Mouse (Mus musculus): ENCODE measurements at regions not wholly inside any gene's neighbourhood (a gene's known extent, or its start where the extent isn't known, plus 50 kb on each side); places are given as distances from the start of the nearest gene placed in this dataset.

- peak in 1 of 2 experiments; percentile 55 for DNase-seq (ENCODE audit: low spot score in 2 of 2)
These were observed 96.1 kb downstream of the Cct6b start for GRCm38 (mm10) chr11:82668026-82668425.

- DNase-seq (ENCODE audit: low spot score in 2 of 2) = no peak
These were observed 100.0 kb downstream of the Cct6b start for GRCm38 (mm10) chr11:82664076-82664475.

- no peak for DNase-seq (ENCODE audit: low spot score in 2 of 2)
These were observed 102.0 kb downstream of the Cct6b start for GRCm38 (mm10) chr11:82662086-82662485.

- no peak for DNase-seq (ENCODE audit: low spot score in 2 of 2)
These were observed 112.4 kb downstream of the Cct6b start for GRCm38 (mm10) chr11:82651751-82652150.

- DNase-seq (ENCODE audit: low spot score in 2 of 2) = no peak
These were observed 125.6 kb downstream of the Cct6b start for GRCm38 (mm10) chr11:82638513-82638912.

- DNase-seq (ENCODE audit: low spot score in 2 of 2) = no peak
These were observed 131.9 kb downstream of the Cct6b start for GRCm38 (mm10) chr11:82632191-82632590.

- no peak for DNase-seq (ENCODE audit: low spot score in 2 of 2)
These were observed 132.7 kb downstream of the Cct6b start for GRCm38 (mm10) chr11:82631387-82631786.

GRCm38 (mm10) chr11:82626501-82627111, 137.5 kb downstream of the Cct6b start:
- DNase-seq (ENCODE audit: low spot score in 2 of 2) = no peak

GRCm38 (mm10) chr11:82621061-82621460, 143.1 kb downstream of the Cct6b start:
- DNase-seq (ENCODE audit: low spot score in 2 of 2) = no peak

- DNase-seq (ENCODE audit: low spot score in 2 of 2) = no peak
These were observed 144.7 kb downstream of the Cct6b start for GRCm38 (mm10) chr11:82619418-82619817.

- no peak for DNase-seq (ENCODE audit: low spot score in 2 of 2)
These were observed 145.7 kb downstream of the Cct6b start for GRCm38 (mm10) chr11:82618457-82618856.

- no peak for DNase-seq (ENCODE audit: low spot score in 2 of 2)
These were observed 147.3 kb downstream of the Cct6b start for GRCm38 (mm10) chr11:82616856-82617255.

- no peak for DNase-seq (ENCODE audit: low spot score in 2 of 2)
These were observed 149.8 kb downstream of the Cct6b start for GRCm38 (mm10) chr11:82614356-82614755.

- peak; percentile 51 to 71 for DNase-seq (ENCODE audit: low spot score in 2 of 2)
These were observed 150.6 kb downstream of the Cct6b start for GRCm38 (mm10) chr11:82613503-82613902.

- peak; percentile 14 to 48 for DNase-seq (ENCODE audit: low spot score in 2 of 2)
These were observed 152.1 kb downstream of the Cct6b start for GRCm38 (mm10) chr11:82612026-82612425.

GRCm38 (mm10) chr11:82608963-82609362, 155.2 kb downstream of the Cct6b start:
- DNase-seq (ENCODE audit: low spot score in 2 of 2) = no peak

GRCm38 (mm10) chr11:82607661-82608060, 156.5 kb downstream of the Cct6b start:
- no peak for DNase-seq (ENCODE audit: low spot score in 2 of 2)

GRCm38 (mm10) chr11:82604251-82604835, 159.8 kb downstream of the Cct6b start:
- DNase-seq (ENCODE audit: low spot score in 2 of 2) = no peak

- DNase-seq (ENCODE audit: low spot score in 2 of 2) = no peak
These were observed 161.3 kb downstream of the Cct6b start for GRCm38 (mm10) chr11:82602818-82603217.

GRCm38 (mm10) chr11:82602250-82602649, 161.9 kb downstream of the Cct6b start:
- no peak for DNase-seq (ENCODE audit: low spot score in 2 of 2)

GRCm38 (mm10) chr11:82600151-82600550, 164.0 kb downstream of the Cct6b start:
- no peak for DNase-seq (ENCODE audit: low spot score in 2 of 2)

GRCm38 (mm10) chr11:82597757-82598156, 166.4 kb downstream of the Cct6b start:
- DNase-seq (ENCODE audit: low spot score in 2 of 2) = no peak

- no peak for DNase-seq (ENCODE audit: low spot score in 2 of 2)
These were observed 167.3 kb downstream of the Cct6b start for GRCm38 (mm10) chr11:82596801-82597200.

- DNase-seq (ENCODE audit: low spot score in 2 of 2) = no peak
These were observed 174.4 kb downstream of the Cct6b start for GRCm38 (mm10) chr11:82589761-82590160.

All from natural killer cell, adult 2 months (primary cell).